Mouse (Mus musculus) layer of hippocampus, postnatal 36 days (tissue): ENCODE measurements around the gene Ppp2r1a. TPM values are rescaled to one million over a fixed set of nuclear protein-coding genes. Genes with fewer than 3 reads are reported as not detected.
A peak's percentile ranks its signal among the peaks of the same experiment; 100 is the strongest.

Source experiments
- DNase-seq, 2 experiments: peaks; one replicate each; pipeline ENCODE4 v3.0.0; 2022
- total RNA-seq, 2 experiments: library from RNA; stranded (reverse); gene quantifications; 2 replicates each; pipeline ENCODE4 v1.2.3; 2021

The Ppp2r1a gene
- 100 to 1,000 TPM; 561 to 579 TPM for total RNA-seq

DNA sequence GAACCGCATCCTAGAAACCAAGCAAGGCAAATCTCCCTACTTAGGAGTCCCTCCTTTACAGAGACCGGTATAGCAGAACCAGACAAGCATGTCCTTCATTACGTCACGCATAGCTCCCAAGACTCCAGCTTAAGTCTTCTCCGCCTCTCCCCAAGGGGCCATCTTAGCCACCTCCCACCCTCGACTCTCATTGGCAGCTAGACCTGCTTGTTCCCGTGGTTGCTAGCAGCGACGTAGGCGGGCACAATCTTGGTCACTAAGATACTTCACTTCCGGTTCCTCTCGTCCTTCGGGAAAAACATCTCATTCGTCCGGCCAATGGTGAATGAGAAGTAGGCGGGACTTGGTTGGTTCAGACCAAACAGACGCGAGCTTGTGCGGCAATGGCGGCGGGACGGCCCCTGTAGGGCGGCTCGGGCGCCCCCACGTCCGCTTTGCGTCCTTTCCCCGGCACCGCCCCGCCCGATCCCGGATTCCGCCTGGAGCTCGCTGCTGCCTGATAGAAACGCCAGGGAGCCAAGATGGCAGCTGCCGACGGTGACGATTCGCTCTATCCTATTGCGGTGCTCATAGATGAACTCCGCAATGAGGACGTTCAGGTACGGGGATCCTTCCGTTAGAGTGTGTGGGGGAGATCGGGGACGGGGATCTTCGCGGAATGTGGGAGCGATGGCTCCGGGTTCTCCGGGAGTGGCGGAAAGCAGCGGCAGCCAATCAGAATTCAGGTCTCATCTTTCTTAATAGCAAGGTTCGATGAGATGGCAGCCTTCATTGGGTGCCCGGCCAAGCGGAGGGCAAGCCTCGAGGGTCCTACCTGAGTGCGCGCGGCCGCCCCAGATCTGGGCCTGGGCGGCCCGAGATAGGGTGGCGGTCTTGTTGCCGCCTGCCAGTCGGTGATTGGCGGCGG, at the start of gene Ppp2r1a:
Gene Ppp2r1a (plus strand): TSS at position 327 of the 907 bp plus-strand sequence.
- peak; percentile 99 for DNase-seq

DNA sequence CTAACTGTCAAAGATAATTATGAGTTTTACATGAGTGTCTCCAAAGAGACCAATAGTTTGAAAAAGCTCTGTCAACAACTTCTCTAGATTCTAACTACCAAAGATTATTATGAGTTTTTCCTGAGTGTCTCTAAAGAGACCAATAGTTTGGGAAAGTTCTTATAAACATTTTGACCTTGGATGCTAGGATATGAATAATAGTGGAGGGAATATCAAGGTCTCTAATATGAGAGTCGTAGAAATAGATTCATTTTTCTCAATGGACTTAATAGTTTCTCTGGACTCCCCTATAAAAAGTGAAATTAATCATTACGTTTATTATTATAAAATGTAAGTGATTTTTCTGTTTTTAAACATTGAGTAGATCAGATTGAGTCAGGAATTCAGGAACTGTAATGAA, 40.1 kb upstream of the Ppp2r1a start, which contains the start of gene Vmn1r231:
Gene Vmn1r231 (minus strand): TSS at position 101 of the 400 bp plus-strand sequence.
- no peak for DNase-seq

DNA sequence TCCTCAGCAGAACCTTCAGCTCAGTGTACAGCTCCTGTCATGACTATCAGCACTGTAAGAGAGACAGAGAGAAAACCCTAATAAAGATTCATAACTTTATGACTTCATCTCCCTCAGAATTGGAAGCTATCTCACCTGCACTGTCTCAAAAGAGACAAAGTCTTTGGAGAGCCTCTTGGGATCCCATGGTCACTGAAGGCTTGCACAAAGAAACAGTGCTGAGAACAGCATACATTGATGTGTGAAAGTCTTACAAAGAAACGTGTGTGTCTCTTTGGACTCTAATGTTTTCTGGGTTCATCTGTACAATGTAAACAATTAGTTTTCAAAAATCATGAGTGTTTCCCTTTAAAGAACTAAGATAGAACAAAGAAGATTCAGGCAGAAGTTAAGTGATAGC, 25.5 kb upstream of the Ppp2r1a start, which contains the start of gene Vmn1r232:
Gene Vmn1r232 (minus strand): TSS at position 101 of the 400 bp plus-strand sequence.
- DNase-seq: no peak

DNA sequence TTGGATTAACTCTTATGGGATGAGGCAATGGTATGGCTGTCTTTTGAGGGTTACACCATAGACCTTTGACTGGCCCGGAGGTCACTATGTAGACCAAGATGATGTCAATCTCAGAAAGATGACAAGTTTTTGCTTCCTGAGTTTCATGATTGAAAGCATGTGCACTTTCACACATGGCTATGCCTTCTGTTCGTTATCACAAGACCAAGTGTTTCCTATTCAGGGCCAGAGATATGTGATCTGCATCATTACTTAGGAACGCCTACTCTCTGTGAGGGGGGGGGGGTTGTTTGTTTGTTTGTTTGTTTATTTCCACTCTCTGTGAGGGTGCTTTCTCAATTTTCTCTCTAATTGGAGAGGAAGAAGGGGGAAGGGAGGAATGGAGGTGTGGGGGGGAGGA, 885 bp upstream of the Ppp2r1a start:
- DNase-seq: no peak

DNA sequence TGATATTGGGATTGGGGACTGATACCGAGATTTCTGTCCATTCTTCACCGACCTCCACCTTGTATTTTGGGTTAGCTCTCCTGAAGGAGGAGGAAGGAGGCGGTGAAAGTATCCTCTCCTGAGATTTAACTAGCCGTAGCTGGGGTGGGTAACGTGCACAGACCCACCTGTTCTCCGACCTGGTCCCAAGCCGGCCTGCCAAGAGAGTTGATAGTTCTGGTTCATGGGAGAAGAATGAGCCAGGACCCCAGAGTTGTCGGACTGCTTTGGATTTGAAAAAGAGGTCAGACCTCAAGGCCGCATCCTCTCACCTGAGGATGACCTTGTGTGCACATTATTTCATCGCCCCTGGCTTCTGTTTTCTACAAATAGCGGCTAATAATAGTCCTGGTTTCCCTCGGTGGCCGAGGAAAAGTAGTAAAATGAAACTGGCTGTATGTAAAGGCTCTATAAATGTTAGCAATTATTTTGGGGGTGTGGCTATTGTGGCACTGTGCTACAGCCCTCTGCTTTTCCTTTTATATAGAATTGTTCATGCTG, 985 bp downstream of the Ppp2r1a start:
- DNase-seq: no peak

DNA sequence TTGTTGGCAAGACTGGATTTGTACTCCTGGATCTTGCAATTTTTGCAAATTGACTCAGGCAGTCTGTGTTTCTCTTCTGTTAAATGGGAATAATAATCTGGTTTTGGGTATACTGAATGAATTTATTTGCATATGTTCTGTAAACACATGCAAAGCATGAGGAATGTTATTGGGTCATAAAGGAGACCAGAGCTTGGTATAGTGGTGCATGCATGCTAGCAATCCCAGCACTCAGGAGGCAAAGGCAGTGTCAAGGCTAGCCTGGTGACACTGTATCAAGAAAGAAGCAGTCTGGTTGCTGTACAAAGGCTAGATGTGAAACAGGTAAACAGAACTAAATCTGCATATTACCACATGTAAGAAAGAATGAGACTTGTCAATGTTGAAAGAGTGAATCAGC, 1.5 kb downstream of the Ppp2r1a start:
- DNase-seq: no peak

DNA sequence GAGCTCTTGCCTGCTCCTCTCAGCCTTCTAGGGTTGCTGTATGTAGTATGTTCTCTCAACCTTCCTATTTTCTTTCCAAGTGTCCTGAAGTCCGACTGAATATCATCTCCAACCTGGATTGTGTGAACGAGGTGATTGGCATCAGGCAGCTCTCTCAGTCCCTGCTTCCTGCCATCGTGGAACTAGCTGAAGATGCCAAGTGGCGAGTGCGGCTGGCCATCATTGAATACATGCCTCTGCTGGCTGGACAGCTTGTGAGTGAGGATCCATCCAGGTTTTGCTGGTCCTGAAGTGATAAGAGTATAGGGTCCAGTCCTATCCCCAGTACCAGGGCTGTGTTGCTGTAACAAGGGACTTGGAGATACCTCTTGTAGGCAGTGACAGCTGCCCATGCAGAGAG, 15.3 kb downstream of the Ppp2r1a start:
- DNase-seq: no peak

DNA sequence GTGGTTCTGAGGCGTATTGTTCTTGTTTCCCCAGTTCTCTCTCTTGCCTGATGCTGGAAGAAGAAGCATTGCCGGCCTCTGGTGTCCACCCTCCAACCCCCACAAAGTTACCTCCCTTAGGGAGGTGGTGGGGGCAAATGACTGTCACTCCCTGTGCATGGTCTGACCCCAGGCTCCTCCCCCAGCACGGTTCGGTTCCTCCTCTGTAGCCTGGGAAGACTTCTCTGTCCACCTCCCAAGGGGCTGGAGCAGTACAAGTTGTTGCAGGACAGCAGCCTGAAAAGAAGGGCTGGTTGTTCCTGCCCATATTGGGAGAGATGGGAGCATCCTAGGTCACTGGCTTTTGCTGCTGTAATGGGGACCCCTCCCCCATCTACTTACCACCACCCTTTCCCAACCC, 20.3 kb downstream of the Ppp2r1a start:
- DNase-seq: no peak

DNA sequence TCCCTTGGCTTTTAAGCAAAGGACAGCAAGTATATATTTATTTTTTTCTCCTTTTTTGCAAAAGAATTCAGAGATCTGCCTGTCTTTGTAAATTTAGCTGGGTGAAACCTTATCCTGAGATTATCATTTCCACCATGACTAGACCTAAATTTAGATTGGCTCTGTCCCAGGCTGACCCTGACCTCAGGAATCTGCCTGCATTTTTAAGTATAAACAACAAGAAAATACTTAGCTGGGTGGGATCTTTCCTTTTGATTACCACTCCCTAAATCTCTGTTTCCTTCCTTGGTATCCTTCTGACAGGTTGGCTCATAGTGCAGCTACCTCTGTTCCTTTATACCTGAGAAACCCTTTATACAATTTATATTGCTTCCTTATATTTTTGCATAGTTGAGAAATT, 21.6 kb downstream of the Ppp2r1a start:
- no peak for DNase-seq

DNA sequence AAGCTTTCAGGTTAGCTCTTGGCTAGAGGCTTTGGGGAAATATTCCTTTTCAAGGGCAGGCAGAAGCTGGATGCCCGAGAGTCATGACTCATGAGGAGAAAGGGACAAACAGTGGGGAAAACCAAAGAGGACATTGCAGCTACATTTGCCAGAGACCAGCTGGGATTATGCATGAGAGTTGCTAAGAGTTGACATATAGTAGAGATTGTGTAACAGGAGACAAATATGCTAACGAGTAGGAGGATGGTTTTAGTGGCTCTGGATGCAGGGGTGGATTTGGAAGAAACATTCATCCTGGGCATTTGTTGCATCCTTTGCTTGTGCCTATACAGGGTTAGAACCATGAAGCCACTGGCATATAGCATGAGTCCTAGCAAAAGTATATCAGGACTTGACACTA, 48.6 kb downstream of the Ppp2r1a start:
- no peak for DNase-seq

DNA sequence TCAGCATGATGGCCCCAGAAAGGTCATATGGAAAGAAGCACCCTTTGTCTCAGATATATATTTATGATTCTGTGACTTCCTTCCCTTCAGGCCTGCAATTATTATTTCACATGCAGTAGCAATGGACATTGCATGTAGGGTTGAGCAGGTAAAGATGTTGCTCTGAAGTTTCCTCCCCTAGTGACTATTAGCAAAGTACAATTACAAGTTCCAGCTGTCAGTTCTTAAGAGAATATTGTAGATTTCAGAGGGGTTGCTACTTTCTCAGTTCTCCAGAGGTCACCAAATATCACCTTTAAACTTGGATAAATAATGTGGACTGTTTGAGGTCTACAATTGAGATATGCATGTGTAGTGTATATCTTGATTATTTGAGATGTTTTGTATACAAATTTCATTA, 51.3 kb downstream of the Ppp2r1a start, which contains the start of gene Vmn1r233:
Gene Vmn1r233 (minus strand): TSS at position 101 of the 400 bp plus-strand sequence.
- DNase-seq: no peak

DNA sequence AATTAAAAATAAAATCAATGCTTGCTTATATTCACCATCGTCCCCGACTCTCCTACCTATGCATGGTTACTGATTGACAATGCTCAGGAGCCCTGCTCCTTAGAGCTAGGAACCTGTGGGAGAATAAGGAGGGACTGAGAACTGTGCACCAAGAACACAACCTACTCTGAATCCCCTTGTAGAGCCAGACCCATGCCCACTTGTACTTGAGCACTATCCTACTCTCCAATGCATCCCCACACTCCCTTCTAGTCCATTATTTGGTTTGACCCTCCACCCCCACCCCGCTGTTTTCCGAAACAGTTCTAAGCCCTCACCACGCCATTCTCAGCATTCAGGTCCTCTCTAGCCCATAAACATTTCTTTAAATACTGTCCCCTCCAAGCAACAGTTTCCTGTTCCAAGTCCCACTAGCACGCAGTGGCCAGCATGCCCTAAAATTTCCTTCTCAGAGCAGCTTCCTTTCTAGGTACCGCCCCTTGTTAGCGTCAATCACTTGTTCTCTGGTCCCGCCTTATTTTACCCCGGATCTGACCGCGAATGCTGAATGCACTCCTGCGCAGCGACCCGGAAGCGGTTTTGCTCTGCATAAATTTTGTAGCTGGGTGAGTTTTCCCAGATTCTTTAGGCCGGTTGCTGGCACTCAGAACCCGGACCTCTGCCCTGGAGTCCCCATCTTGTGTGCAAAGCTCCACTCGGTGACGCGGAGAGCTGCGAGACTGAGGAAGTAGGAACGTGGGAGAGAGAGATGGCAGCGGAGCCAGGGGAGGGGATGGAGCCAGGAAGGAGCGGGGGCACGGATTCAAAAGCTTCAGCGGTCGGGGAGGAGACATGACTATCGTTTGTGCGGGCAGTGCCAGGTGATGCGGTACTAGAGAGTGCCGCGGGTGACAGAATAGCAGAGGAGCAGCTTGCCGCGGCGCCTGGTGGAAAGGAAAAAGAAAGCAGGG, 63.5 kb downstream of the Ppp2r1a start, which contains the start of gene Zfp160:
Gene Zfp160 (plus strand): TSS at position 522 of the 950 bp plus-strand sequence.
- DNase-seq: peak; percentile 86 to 90

DNA sequence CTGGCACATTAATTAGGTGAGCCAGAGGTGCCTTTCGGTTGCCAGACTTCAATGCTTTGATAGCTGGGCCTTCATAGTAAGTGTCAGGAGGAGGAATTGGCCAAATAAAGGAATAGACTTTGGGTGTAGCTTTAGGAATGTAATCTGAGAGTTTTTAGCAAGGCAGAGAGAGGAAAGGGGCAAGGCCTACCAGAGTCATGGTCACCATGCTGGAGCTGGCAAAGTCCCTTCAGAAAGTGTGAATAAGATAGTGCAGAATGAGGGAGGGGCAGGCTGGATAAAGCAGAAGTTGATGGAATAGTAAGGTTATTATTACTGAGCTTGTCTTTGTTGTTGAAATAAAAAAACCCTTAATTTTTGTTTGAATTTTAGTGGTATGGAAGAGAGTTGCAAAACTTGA, 64.6 kb downstream of the Ppp2r1a start:
- no peak for DNase-seq

Other genes starting within 250 kb of the Ppp2r1a start
- not detected for gene Vmn1r227, start 215.5 kb upstream of the Ppp2r1a start, total RNA-seq
- gene Vmn1r228, start 159.2 kb upstream of the Ppp2r1a start, total RNA-seq: not detected
- under 1 TPM; 0.05 to 0.12 TPM for gene Vmn1r229, start 133.8 kb upstream of the Ppp2r1a start, total RNA-seq
- gene Vmn1r230, start 104.9 kb upstream of the Ppp2r1a start, total RNA-seq: not detected
- not detected for gene Vmn1r231, start 40.2 kb upstream of the Ppp2r1a start, total RNA-seq
- not detected for gene Vmn1r232, start 25.6 kb upstream of the Ppp2r1a start, total RNA-seq
- gene Vmn1r233, start 51.2 kb downstream of the Ppp2r1a start, total RNA-seq: not detected
- gene Zfp160, start 63.6 kb downstream of the Ppp2r1a start, total RNA-seq: 10 to 100 TPM; 21.6 to 24.1 TPM